Mouse (Mus musculus): ENCODE data around the gene Inpp5f. TPM values are rescaled to one million over a fixed set of nuclear protein-coding genes. Genes with fewer than 3 reads are reported as not detected.

Inpp5f gene
- polyA plus RNA-seq, 1 experiment from 2014 or later = 8.3 TPM

- Histone ChIP-seq H3K4me3 (ENCODE audit: low read depth, low read length) (no peak overlapping the region), H3K4me1 (replicated peaks; ENCODE audit: control insufficient read depth, insufficient read depth, low read length) (no peaks in the 10 kb centered on the region), H3K27ac (ENCODE audit: low read depth, low read length) (no peak overlapping the region), H3K4me2 (replicated peaks; ENCODE audit: low read depth) (no peak overlapping the region), H3K9ac (ENCODE audit: low read depth, low read length) (no peak overlapping the region), H3K36me3 (ENCODE audit: control insufficient read depth, insufficient read depth) (no peaks in the 10 kb centered on the region), H3K9me3 (ENCODE audit: control insufficient read depth) (no peaks in the 10 kb centered on the region), H3K27me3 (replicated peaks; ENCODE audit: control insufficient read depth, insufficient read depth, low read length) (no peaks in the 10 kb centered on the region)
- 92% methylated on average over 6 of the region's 6 CpGs for WGBS
- ATAC-seq = no peak
- no peak for TF ChIP-seq CTCF (IDR thresholded peaks at IDR 0.05; ENCODE audit: low read depth)
These were observed 30.8 kb upstream of the Inpp5f start for GRCm38 (mm10) chr7:128580318-128580717.

GRCm38 (mm10) chr7:128581864-128582484 is 29.2 kb upstream of the Inpp5f start:
- Histone ChIP-seq H3K4me3 (ENCODE audit: low read depth, low read length) (no peak overlapping the region), H3K27ac (ENCODE audit: low read depth, low read length) (no peak overlapping the region), H3K4me2 (replicated peaks; ENCODE audit: low read depth) (no peak overlapping the region), H3K9ac (ENCODE audit: low read depth, low read length) (no peak overlapping the region), H3K9me3 (ENCODE audit: control insufficient read depth) (no peaks in the 10 kb centered on the region), H3K27me3 (replicated peaks; ENCODE audit: control insufficient read depth, insufficient read depth, low read length) (no peaks in the 10 kb centered on the region), H3K4me1 (replicated peaks; ENCODE audit: control insufficient read depth, insufficient read depth, low read length) (no peaks in the 10 kb centered on the region), H3K36me3 (ENCODE audit: control insufficient read depth, insufficient read depth) (no peaks in the 10 kb centered on the region)
- TF ChIP-seq CTCF (IDR thresholded peaks at IDR 0.05; ENCODE audit: low read depth) = no peak
- no peak for ATAC-seq
- 69% methylated on average over 15 of the region's 15 CpGs for WGBS

- H3K27me3 ChIP-seq (replicated peaks; ENCODE audit: control insufficient read depth, insufficient read depth, low read length) = no peaks in the 10 kb centered on the region
- no peak overlapping the region for H3K27ac ChIP-seq (ENCODE audit: low read depth, low read length)
- H3K9ac ChIP-seq (ENCODE audit: low read depth, low read length) = no peak overlapping the region
- H3K4me1 ChIP-seq (replicated peaks; ENCODE audit: control insufficient read depth, insufficient read depth, low read length) = no peaks in the 10 kb centered on the region
- H3K4me3 ChIP-seq (ENCODE audit: low read depth, low read length) = no peak overlapping the region
- WGBS = 76% methylated on average over 6 of the region's 6 CpGs
- no peaks in the 10 kb centered on the region for H3K9me3 ChIP-seq (ENCODE audit: control insufficient read depth)
- no peak overlapping the region for H3K4me2 ChIP-seq (replicated peaks; ENCODE audit: low read depth)
- 0 out of 2 replicates have a peak, but pooled peaks have one; percentile 10 for TF ChIP-seq CTCF (IDR thresholded peaks at IDR 0.05; ENCODE audit: low read depth)
- 0 out of 2 replicates have a peak, but pooled peaks have one; percentile 10 for ATAC-seq
- no peaks in the 10 kb centered on the region for H3K36me3 ChIP-seq (ENCODE audit: control insufficient read depth, insufficient read depth)
These were observed 27.7 kb upstream of the Inpp5f start for GRCm38 (mm10) chr7:128583213-128583948.

GRCm38 (mm10) chr7:128587334-128587933 is 23.7 kb upstream of the Inpp5f start:
- no peak overlapping the region for H3K27ac ChIP-seq (ENCODE audit: low read depth, low read length)
- H3K4me3 ChIP-seq (ENCODE audit: low read depth, low read length) = no peak overlapping the region
- WGBS = 40% methylated on average over 4 of the region's 4 CpGs
- no peaks in the 10 kb centered on the region for H3K9me3 ChIP-seq (ENCODE audit: control insufficient read depth)
- no peaks in the 10 kb centered on the region for H3K36me3 ChIP-seq (ENCODE audit: control insufficient read depth, insufficient read depth)
- H3K4me2 ChIP-seq (replicated peaks; ENCODE audit: low read depth) = no peak overlapping the region
- no peak for TF ChIP-seq CTCF (IDR thresholded peaks at IDR 0.05; ENCODE audit: low read depth)
- ATAC-seq = no peak
- no peak overlapping the region for H3K9ac ChIP-seq (ENCODE audit: low read depth, low read length)
- no peaks in the 10 kb centered on the region for H3K4me1 ChIP-seq (replicated peaks; ENCODE audit: control insufficient read depth, insufficient read depth, low read length)
- no peaks in the 10 kb centered on the region for H3K27me3 ChIP-seq (replicated peaks; ENCODE audit: control insufficient read depth, insufficient read depth, low read length)

GRCm38 (mm10) chr7:128591345-128592084 is 19.6 kb upstream of the Inpp5f start:
- ATAC-seq = no peak
- H3K9ac ChIP-seq (ENCODE audit: low read depth, low read length) = no peak overlapping the region

More at GRCm38 (mm10) chr7:128591345-128592084, 19.6 kb upstream of the Inpp5f start:
- Histone ChIP-seq H3K36me3 (ENCODE audit: control insufficient read depth, insufficient read depth) (no peaks in the 10 kb centered on the region), H3K27me3 (replicated peaks; ENCODE audit: control insufficient read depth, insufficient read depth, low read length) (no peaks in the 10 kb centered on the region), H3K27ac (ENCODE audit: low read depth, low read length) (no peak overlapping the region), H3K4me2 (replicated peaks; ENCODE audit: low read depth) (no peak overlapping the region), H3K4me1 (replicated peaks; ENCODE audit: control insufficient read depth, insufficient read depth, low read length) (no peaks in the 10 kb centered on the region), H3K9me3 (ENCODE audit: control insufficient read depth) (no peaks in the 10 kb centered on the region), H3K4me3 (ENCODE audit: low read depth, low read length) (no peak overlapping the region)
- 35% methylated on average over 9 of the region's 9 CpGs for WGBS
- TF ChIP-seq CTCF (IDR thresholded peaks at IDR 0.05; ENCODE audit: low read depth) = 0 out of 2 replicates have a peak, but pooled peaks have one; percentile 13

All from intestine, postnatal 0 days (tissue).